Mouse (Mus musculus): ENCODE data around the gene Cdh26.

The Cdh26 gene

DNA sequence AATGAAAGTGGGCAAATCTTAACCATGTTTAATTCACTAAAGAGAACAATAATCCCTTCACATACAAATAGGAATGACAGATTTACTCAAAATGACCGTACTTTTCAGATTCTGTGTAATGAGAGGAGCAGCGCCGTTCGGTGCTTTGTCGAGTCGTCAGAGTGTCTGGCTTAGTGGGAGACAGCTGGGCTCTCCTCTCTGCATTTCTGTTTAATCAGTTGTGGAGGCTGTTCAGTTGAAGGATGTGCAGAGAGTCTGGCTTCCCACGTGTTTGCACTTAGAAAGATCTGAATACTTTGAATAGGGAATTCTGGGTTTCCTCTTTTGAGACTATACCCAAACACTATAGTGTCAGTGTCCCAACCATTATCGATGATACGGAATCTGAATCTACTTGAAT, 7.0 kb downstream of the Cdh26 start:
- no peak for DNase-seq (ENCODE audit: low spot score in 2 of 2)

- DNase-seq (ENCODE audit: low spot score in 2 of 2), result no peak
Observed at GRCm38 (mm10) chr2:178449386-178449785, 19.1 kb downstream of the Cdh26 start.

GRCm38 (mm10) chr2:178450236-178450635, 19.9 kb downstream of the Cdh26 start:
- no peak for DNase-seq (ENCODE audit: low spot score in 2 of 2)

DNA sequence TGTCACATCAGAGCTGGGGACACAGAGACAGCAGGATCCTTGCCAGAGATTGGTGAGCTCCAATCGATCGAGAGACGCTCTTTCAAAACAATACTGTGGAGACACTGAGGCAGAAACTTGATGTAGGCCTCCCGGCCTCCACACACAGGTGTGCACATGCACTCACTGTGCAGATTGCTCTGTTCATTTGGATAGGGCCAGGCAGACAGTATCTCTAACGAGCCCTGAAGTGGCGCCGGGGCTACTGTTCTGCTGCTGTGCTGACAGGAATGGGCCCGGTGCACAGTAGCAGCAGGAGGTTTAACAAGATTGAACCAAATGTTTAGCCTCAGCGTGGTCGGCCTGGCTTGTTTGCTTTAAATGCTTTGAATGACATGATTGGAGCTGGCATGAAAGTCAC, 20.6 kb downstream of the Cdh26 start:
- no peak for DNase-seq (ENCODE audit: low spot score in 2 of 2)

DNA sequence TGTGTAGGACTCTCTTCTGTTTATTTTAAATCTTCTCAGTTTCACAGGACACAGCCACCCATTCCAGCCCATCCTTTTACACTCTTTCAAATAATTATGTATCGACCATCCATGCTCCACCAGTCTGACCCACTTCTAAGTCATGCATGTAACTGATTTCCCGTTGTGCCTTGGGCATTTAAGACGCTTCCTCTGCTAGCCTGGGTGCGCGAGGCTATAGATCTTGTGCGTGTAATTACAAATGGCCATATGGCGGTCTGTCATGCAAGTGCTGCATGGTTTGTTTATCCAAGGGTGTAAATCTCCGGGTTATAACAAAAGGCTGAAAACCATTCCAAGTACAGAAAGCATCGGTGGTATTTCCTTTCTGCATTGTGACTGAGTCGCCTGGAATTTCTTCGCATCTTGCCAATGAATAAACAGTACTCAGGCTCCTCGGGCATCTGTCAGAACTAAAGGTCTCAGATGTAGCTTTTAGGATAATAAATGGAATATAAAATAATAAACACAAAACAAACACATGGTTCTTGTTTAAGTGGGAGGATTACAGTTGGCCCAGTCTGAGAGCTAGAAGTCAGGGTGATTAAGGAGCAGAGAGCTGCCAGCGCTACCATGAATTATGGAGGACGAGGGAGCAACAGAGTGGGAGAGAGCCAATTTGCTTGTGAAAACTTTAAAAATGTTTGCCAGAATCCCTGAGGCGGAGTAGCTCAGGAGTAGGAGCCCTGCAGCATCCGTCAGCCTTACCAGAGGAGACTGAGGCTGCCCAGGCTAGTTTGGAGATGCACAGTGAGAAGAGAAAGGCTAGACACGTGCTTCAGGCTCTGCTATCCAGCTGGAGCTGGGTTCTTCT, 24.6 kb downstream of the Cdh26 start:
- no peak for DNase-seq (ENCODE audit: low spot score in 2 of 2)

GRCm38 (mm10) chr2:178457414-178457813, 27.1 kb downstream of the Cdh26 start:
- no peak for DNase-seq (ENCODE audit: low spot score in 2 of 2)

DNA sequence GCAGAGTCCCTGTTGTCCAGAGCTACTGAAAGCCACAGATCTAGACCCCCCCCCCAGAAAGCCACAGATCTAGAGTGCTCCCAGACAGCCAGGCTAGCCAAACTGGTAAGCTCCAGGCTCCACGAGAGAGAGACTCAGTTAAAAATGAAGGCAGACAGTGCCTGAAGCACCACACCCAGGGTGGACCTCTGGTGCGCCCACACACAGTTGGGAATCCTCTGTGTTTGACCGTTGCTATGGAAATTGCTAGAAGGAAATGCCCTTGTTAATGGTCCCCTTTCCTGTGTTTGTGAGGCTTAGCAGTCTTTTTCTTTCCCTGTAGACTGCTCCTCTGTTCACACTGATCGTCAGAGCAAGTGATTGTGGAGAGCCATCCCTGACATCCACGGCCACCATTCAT, 30.0 kb downstream of the Cdh26 start:
- DNase-seq (ENCODE audit: low spot score in 2 of 2), result no peak

GRCm38 (mm10) chr2:178471546-178472480, 41.5 kb downstream of the Cdh26 start:
- no peak for DNase-seq (ENCODE audit: low spot score in 2 of 2)

- DNase-seq (ENCODE audit: low spot score in 2 of 2), result no peak
Observed at GRCm38 (mm10) chr2:178473916-178474315, 43.6 kb downstream of the Cdh26 start.

- DNase-seq (ENCODE audit: low spot score in 2 of 2), result no peak
Observed at GRCm38 (mm10) chr2:178477228-178477627, 46.9 kb downstream of the Cdh26 start.

- no peak for DNase-seq (ENCODE audit: low spot score in 2 of 2)
Observed at GRCm38 (mm10) chr2:178479011-178479410, 48.7 kb downstream of the Cdh26 start.

- no peak for DNase-seq (ENCODE audit: low spot score in 2 of 2)
Observed at GRCm38 (mm10) chr2:178480932-178481331, 50.6 kb downstream of the Cdh26 start.

DNA sequence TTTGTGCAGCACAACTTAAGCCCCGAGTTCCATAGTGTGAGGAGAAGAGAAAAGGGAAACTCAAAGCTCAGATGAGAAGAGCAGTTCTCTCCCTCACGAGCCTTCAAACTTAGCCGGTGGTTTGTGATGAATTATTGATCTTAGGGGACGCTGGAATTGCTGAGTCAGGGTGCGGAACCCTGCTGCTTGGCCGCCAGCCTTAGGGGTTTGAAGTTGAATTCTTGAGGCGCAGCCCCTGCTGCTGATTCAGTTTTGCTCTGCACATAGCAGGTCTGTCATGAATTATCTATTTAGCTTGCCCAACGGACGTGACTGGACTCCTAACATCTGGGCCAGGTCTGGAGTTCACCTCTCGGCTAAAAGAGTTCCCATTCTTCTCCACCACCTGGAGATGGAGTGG, 53.1 kb downstream of the Cdh26 start:
- no peak for DNase-seq (ENCODE audit: low spot score in 2 of 2)

DNA sequence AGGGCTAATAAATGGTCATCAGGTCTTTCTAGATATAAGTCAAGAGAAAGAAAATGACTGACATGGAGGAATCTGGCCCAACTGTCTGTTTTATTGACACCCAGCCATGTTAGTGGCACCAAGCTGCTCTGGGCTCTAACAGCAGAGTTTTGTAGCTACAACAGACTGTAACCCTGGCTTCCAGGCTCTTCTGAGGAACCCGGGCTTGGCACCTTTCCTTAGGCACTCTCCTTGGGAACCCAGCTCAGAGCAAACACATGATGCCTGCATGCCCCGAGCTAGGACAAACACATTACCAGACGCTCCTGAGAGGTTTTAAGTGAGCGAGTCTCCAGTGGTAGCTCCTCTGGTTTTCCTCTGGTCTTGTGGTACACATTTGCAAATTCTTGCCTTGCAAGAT, 57.9 kb downstream of the Cdh26 start:
- no peak for DNase-seq (ENCODE audit: low spot score in 2 of 2)

GRCm38 (mm10) chr2:178490245-178490920, 60.1 kb downstream of the Cdh26 start:
- no peak for DNase-seq (ENCODE audit: low spot score in 2 of 2)

GRCm38 (mm10) chr2:178494066-178494465, 63.7 kb downstream of the Cdh26 start:
- DNase-seq (ENCODE audit: low spot score in 2 of 2), result no peak

- no peak for DNase-seq (ENCODE audit: low spot score in 2 of 2)
Observed at GRCm38 (mm10) chr2:178495816-178496215, 65.5 kb downstream of the Cdh26 start.

DNA sequence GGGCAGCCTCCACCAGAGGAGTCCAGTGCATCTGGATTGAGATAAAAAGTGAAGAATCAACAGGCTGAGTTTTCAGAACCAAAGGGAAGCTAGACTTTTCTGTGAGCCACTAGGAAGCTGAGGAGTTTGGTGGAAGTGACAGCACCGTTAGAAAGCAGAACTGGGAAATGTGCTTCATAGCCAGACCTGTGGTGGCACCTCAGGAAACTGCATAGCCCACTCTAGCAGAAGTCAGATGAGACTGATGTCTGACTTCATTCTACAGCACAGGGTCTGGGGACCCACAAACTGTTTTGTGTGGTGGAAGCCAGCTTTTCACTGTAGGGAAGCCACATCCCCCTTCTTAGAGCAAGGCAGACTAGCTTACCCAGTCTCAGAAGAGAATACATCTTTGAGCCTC, 67.6 kb downstream of the Cdh26 start:
- no peak for DNase-seq (ENCODE audit: low spot score in 2 of 2)

- DNase-seq (ENCODE audit: low spot score in 2 of 2), result peak in 1 of 2 experiments; percentile 42
Observed at GRCm38 (mm10) chr2:178498409-178498808, 68.1 kb downstream of the Cdh26 start.

GRCm38 (mm10) chr2:178502469-178502868, 72.1 kb downstream of the Cdh26 start:
- no peak for DNase-seq (ENCODE audit: low spot score in 2 of 2)

- DNase-seq (ENCODE audit: low spot score in 2 of 2), result no peak
Observed at GRCm38 (mm10) chr2:178506056-178506455, 75.7 kb downstream of the Cdh26 start.

- peak; percentile 47 to 86 for DNase-seq (ENCODE audit: low spot score in 2 of 2)
Observed at GRCm38 (mm10) chr2:178507379-178508014, 77.2 kb downstream of the Cdh26 start.
